Mouse (Mus musculus): ENCODE data around the gene Ube2l3. TPM values are rescaled to one million over a fixed set of nuclear protein-coding genes. Genes with fewer than 3 reads are reported as not detected.

Ube2l3 gene
- polyA plus RNA-seq, 1 experiment from 2014 or later: 399 TPM

GRCm38 (mm10) chr16:17124119-17124870, 78.2 kb downstream of the Ube2l3 start:
- 1% methylated on average over 22 of the region's 22 CpGs for WGBS
- ATAC-seq (replicated peaks; ENCODE audit: low FRiP score): peak; percentile 60
- H3K4me3 ChIP-seq (ENCODE audit: low read depth, low read length): peak overlapping the region; percentile 67

GRCm38 (mm10) chr16:17121569-17121968, 80.9 kb downstream of the Ube2l3 start:
- ATAC-seq (replicated peaks; ENCODE audit: low FRiP score) (0 out of 2 replicates have a peak, but pooled peaks have one; percentile 19), DNase-seq (ENCODE audit: low spot score) (no peak)
- Histone ChIP-seq H3K4me3 (ENCODE audit: low read depth, low read length) (no peak overlapping the region), H3K27me3 (ENCODE audit: control insufficient read depth, insufficient read depth, low read length) (no peaks in the 10 kb centered on the region), H3K4me1 (replicated peaks; ENCODE audit: control insufficient read depth, insufficient read depth, low read length) (peaks cover 13% of the 10 kb centered on the region; the same call in 1 of the 2 replicates), H3K9ac (ENCODE audit: low read length) (no peak overlapping the region; the same call in 1 of the 2 replicates), H3K27ac (ENCODE audit: low read depth, low read length) (no peak overlapping the region), H3K4me2 (ENCODE audit: low read depth, low read length, severe bottlenecking) (peak overlapping the region; percentile 16; the same call in 1 of the 2 replicates), H3K36me3 (ENCODE audit: control insufficient read depth, insufficient read depth, low read length) (peaks cover 3% of the 10 kb centered on the region; the same call in 1 of the 2 replicates), H3K9me3 (ENCODE audit: control insufficient read depth, low read length) (no peaks in the 10 kb centered on the region)
- 41% methylated on average over 14 of the region's 14 CpGs for WGBS

More at GRCm38 (mm10) chr16:17124119-17124870, 78.2 kb downstream of the Ube2l3 start:
- peak; percentile 85 for DNase-seq (ENCODE audit: low spot score)
- H3K9me3 ChIP-seq (ENCODE audit: control insufficient read depth, low read length): no peaks in the 10 kb centered on the region
- peak overlapping the region; percentile 88 for H3K9ac ChIP-seq (ENCODE audit: low read length)
- H3K27ac ChIP-seq (ENCODE audit: low read depth, low read length): peak overlapping the region; percentile 77
- peaks cover 13% of the 10 kb centered on the region; the same call in 1 of the 2 replicates for H3K4me1 ChIP-seq (replicated peaks; ENCODE audit: control insufficient read depth, insufficient read depth, low read length)
- H3K27me3 ChIP-seq (ENCODE audit: control insufficient read depth, insufficient read depth, low read length): no peaks in the 10 kb centered on the region
- H3K36me3 ChIP-seq (ENCODE audit: control insufficient read depth, insufficient read depth, low read length): peaks cover 3% of the 10 kb centered on the region; the same call in 1 of the 2 replicates
- peak overlapping the region; percentile 84 for H3K4me2 ChIP-seq (ENCODE audit: low read depth, low read length, severe bottlenecking)

GRCm38 (mm10) chr16:17117309-17117799, 85.1 kb downstream of the Ube2l3 start:
- WGBS: 95% methylated on average over 5 of the region's 5 CpGs
- ATAC-seq (replicated peaks; ENCODE audit: low FRiP score): no peak

GRCm38 (mm10) chr16:17110771-17111743, 91.4 kb downstream of the Ube2l3 start, which contains the start of gene Ppil2:
TSS of gene Ppil2 (minus strand) at chr16:17111257.
- Histone ChIP-seq H3K9ac (ENCODE audit: low read length) (peak within 1 kb of the TSS; percentile 75), H3K4me2 (ENCODE audit: low read depth, low read length, severe bottlenecking) (peak within 1 kb of the TSS; percentile 69), H3K9me3 (ENCODE audit: control insufficient read depth, low read length) (no peaks in the 10 kb centered on the region), H3K27ac (ENCODE audit: low read depth, low read length) (no peak within 1 kb of the TSS), H3K36me3 (ENCODE audit: control insufficient read depth, insufficient read depth, low read length) (peaks cover 7% of the 10 kb centered on the region; the same call in 1 of the 2 replicates), H3K27me3 (ENCODE audit: control insufficient read depth, insufficient read depth, low read length) (no peaks in the 10 kb centered on the region), H3K4me1 (replicated peaks; ENCODE audit: control insufficient read depth, insufficient read depth, low read length) (peaks cover 3% of the 10 kb centered on the region; the same call in 1 of the 2 replicates), H3K4me3 (ENCODE audit: low read depth, low read length) (peak within 1 kb of the TSS; percentile 86)
- WGBS: 9% methylated on average over 37 of the region's 38 CpGs
- ATAC-seq (replicated peaks; ENCODE audit: low FRiP score) (peak; percentile 79), DNase-seq (ENCODE audit: low spot score) (peak; percentile 77)

More at GRCm38 (mm10) chr16:17117309-17117799, 85.1 kb downstream of the Ube2l3 start:
- no peak overlapping the region for H3K9ac ChIP-seq (ENCODE audit: low read length)
- no peak overlapping the region for H3K4me2 ChIP-seq (ENCODE audit: low read depth, low read length, severe bottlenecking)
- H3K4me1 ChIP-seq (replicated peaks; ENCODE audit: control insufficient read depth, insufficient read depth, low read length): peaks cover 8% of the 10 kb centered on the region; the same call in 1 of the 2 replicates
- peaks cover 10% of the 10 kb centered on the region; the same call in 1 of the 2 replicates for H3K36me3 ChIP-seq (ENCODE audit: control insufficient read depth, insufficient read depth, low read length)
- no peak overlapping the region for H3K27ac ChIP-seq (ENCODE audit: low read depth, low read length)
- H3K9me3 ChIP-seq (ENCODE audit: control insufficient read depth, low read length): no peaks in the 10 kb centered on the region
- no peak for DNase-seq (ENCODE audit: low spot score)
- H3K4me3 ChIP-seq (ENCODE audit: low read depth, low read length): no peak overlapping the region
- H3K27me3 ChIP-seq (ENCODE audit: control insufficient read depth, insufficient read depth, low read length): no peaks in the 10 kb centered on the region

- no peak overlapping the region for H3K9ac ChIP-seq (ENCODE audit: low read length)
- DNase-seq (ENCODE audit: low spot score) (no peak), ATAC-seq (replicated peaks; ENCODE audit: low FRiP score) (no peak)
- H3K9me3 ChIP-seq (ENCODE audit: control insufficient read depth, low read length): no peaks in the 10 kb centered on the region
- no peak overlapping the region for H3K4me2 ChIP-seq (ENCODE audit: low read depth, low read length, severe bottlenecking)
- 92% methylated on average over 4 of the region's 4 CpGs for WGBS
- no peak overlapping the region for H3K27ac ChIP-seq (ENCODE audit: low read depth, low read length)
- H3K27me3 ChIP-seq (ENCODE audit: control insufficient read depth, insufficient read depth, low read length): no peaks in the 10 kb centered on the region
- H3K4me3 ChIP-seq (ENCODE audit: low read depth, low read length): no peak overlapping the region
- no peaks in the 10 kb centered on the region for H3K4me1 ChIP-seq (replicated peaks; ENCODE audit: control insufficient read depth, insufficient read depth, low read length)
- H3K36me3 ChIP-seq (ENCODE audit: control insufficient read depth, insufficient read depth, low read length): peaks cover 3% of the 10 kb centered on the region; the same call in 1 of the 2 replicates
Observed at GRCm38 (mm10) chr16:17104600-17104999, 97.8 kb downstream of the Ube2l3 start.

GRCm38 (mm10) chr16:17102630-17103220, 99.7 kb downstream of the Ube2l3 start:
- no peak for ATAC-seq (replicated peaks; ENCODE audit: low FRiP score)
- DNase-seq (ENCODE audit: low spot score): no peak

More at GRCm38 (mm10) chr16:17102630-17103220, 99.7 kb downstream of the Ube2l3 start:
- Histone ChIP-seq H3K9ac (ENCODE audit: low read length) (no peak overlapping the region), H3K27ac (ENCODE audit: low read depth, low read length) (no peak overlapping the region), H3K4me3 (ENCODE audit: low read depth, low read length) (no peak overlapping the region), H3K27me3 (ENCODE audit: control insufficient read depth, insufficient read depth, low read length) (no peaks in the 10 kb centered on the region), H3K9me3 (ENCODE audit: control insufficient read depth, low read length) (no peaks in the 10 kb centered on the region), H3K4me1 (replicated peaks; ENCODE audit: control insufficient read depth, insufficient read depth, low read length) (no peaks in the 10 kb centered on the region), H3K4me2 (ENCODE audit: low read depth, low read length, severe bottlenecking) (no peak overlapping the region), H3K36me3 (ENCODE audit: control insufficient read depth, insufficient read depth, low read length) (peaks cover 10% of the 10 kb centered on the region; the same call in 1 of the 2 replicates)
- WGBS: 83% methylated on average over 7 of the region's 7 CpGs
